Mouse (Mus musculus) activated CD4-positive, CD25-positive, alpha-beta regulatory T cell, adult 4 months (primary cell): ENCODE measurements around the gene Dyrk3. TPM values are rescaled to one million over a fixed set of nuclear protein-coding genes. Genes with fewer than 3 reads are reported as not detected.

Experiments used
- ATAC-seq: one replicate; pipeline ENCODE4 v1.8.0; 2017
- polyA plus RNA-seq, 2 experiments: library from polyadenylated mRNA; unstranded; fragments of 100-300 nt; shearing (Covaris generic); gene quantifications; one replicate each; pipeline ENCODE4 v1.2.1; 2017

Gene Dyrk3
- polyA plus RNA-seq, 2 experiments from 2014 or later, result 0.41 TPM; not detected in 1

GRCm38 (mm10) chr1:131110525-131111106 is 27.5 kb downstream of the Dyrk3 start:
- peak; percentile 79 for ATAC-seq

- ATAC-seq, result no peak
Measured at GRCm38 (mm10) chr1:131107575-131108308, 30.4 kb downstream of the Dyrk3 start.

GRCm38 (mm10) chr1:131103776-131104424 is 34.2 kb downstream of the Dyrk3 start:
- ATAC-seq, result no peak

- no peak for ATAC-seq
Measured at GRCm38 (mm10) chr1:131100808-131101207, 37.3 kb downstream of the Dyrk3 start.

- peak; percentile 76 for ATAC-seq
Measured at GRCm38 (mm10) chr1:131097700-131098094, 40.4 kb downstream of the Dyrk3 start, which contains the start of gene Mapkapk2. Gene Mapkapk2 (minus strand): TSS chr1:131097826.

GRCm38 (mm10) chr1:131096803-131097699 is 41.1 kb downstream of the Dyrk3 start:
- ATAC-seq, result peak; percentile 28

GRCm38 (mm10) chr1:131096132-131096695 is 41.9 kb downstream of the Dyrk3 start:
- peak; percentile 55 for ATAC-seq

GRCm38 (mm10) chr1:131095574-131095973 is 42.6 kb downstream of the Dyrk3 start:
- ATAC-seq, result no peak

- no peak for ATAC-seq
Measured at GRCm38 (mm10) chr1:131093889-131094288, 44.3 kb downstream of the Dyrk3 start.

GRCm38 (mm10) chr1:131092846-131093245 is 45.3 kb downstream of the Dyrk3 start:
- ATAC-seq, result no peak

GRCm38 (mm10) chr1:131092173-131092572 is 46.0 kb downstream of the Dyrk3 start:
- no peak for ATAC-seq

- ATAC-seq, result no peak
Measured at GRCm38 (mm10) chr1:131091481-131091880, 46.7 kb downstream of the Dyrk3 start.

- ATAC-seq, result no peak
Measured at GRCm38 (mm10) chr1:131090877-131091276, 47.3 kb downstream of the Dyrk3 start.

GRCm38 (mm10) chr1:131090261-131090660 is 47.9 kb downstream of the Dyrk3 start:
- ATAC-seq, result no peak

GRCm38 (mm10) chr1:131089525-131090127 is 48.5 kb downstream of the Dyrk3 start:
- ATAC-seq, result peak; percentile 71

GRCm38 (mm10) chr1:131088547-131088946 is 49.6 kb downstream of the Dyrk3 start:
- no peak for ATAC-seq

- ATAC-seq, result no peak
Measured at GRCm38 (mm10) chr1:131086907-131087306, 51.2 kb downstream of the Dyrk3 start.

GRCm38 (mm10) chr1:131085957-131086739 is 52.0 kb downstream of the Dyrk3 start:
- no peak for ATAC-seq

GRCm38 (mm10) chr1:131085272-131085671 is 52.9 kb downstream of the Dyrk3 start:
- no peak for ATAC-seq

GRCm38 (mm10) chr1:131084289-131084688 is 53.9 kb downstream of the Dyrk3 start:
- no peak for ATAC-seq

- no peak for ATAC-seq
Measured at GRCm38 (mm10) chr1:131083609-131084008, 54.5 kb downstream of the Dyrk3 start.
